Mouse (Mus musculus) lung, adult 2 months (tissue): ENCODE measurements around the gene Neurod2. TPM values are rescaled to one million over a fixed set of nuclear protein-coding genes. Genes with fewer than 3 reads are reported as not detected.

ENCODE experiments used
- DNase-seq: peaks from one replicate; pipeline ENCODE4 v3.0.0; 2022
- H3K4me1 ChIP-seq: fragments of 200-500 bp; 2 replicates; pipeline ENCODE4 v1.6.1; 2011; ENCODE audit warnings: low read length; ENCODE audit not compliant: control insufficient read depth, insufficient read depth
- H3K4me3 ChIP-seq: fragments of 200-500 bp; replicated peaks from 2 replicates; pipeline ENCODE3; 2011; ENCODE audit warnings: low read depth, mild to moderate bottlenecking, control low read depth, low read length; ENCODE audit errors: extremely low read depth
- CTCF ChIP-seq: fragments of 200-500 bp; IDR thresholded peaks from 2 replicates; pipeline ENCODE4 v1.5.1; 2011; ENCODE audit warnings: mild to moderate bottlenecking, low read length, control low read depth; ENCODE audit not compliant: insufficient read depth
- POLR2A ChIP-seq: fragments of 200-500 bp; IDR thresholded peaks from 2 replicates; pipeline ENCODE4 v1.6.1; 2011; ENCODE audit warnings: low read depth, mild to moderate bottlenecking, control low read depth, low read length, borderline replicate concordance; ENCODE audit errors: extremely low read depth
- WGBS: fragments of 180-500 bp; shearing (Covaris S2); methylation state at CpG from one replicate; pipeline ENCODE4 v1.1.7; 2018; 5-methylcytosine and 5-hydroxymethylcytosine counted together
- polyA plus RNA-seq: library from polyadenylated mRNA; depleted of rRNA; stranded (reverse); fragments of >200 nt; gene quantifications from 2 replicates; pipeline ENCODE4 v1.2.3, GENCODE M21; 2012

Neurod2 gene
- polyA plus RNA-seq, 1 experiment, result not detected

- TF ChIP-seq CTCF, result peak; percentile 50
- TF ChIP-seq POLR2A, result no peak
- peak; percentile 49 for DNase-seq
- Histone ChIP-seq H3K4me1 (peaks cover 14% of the 10 kb centered on the region), H3K4me3 (no peak overlapping the region)
- 9% methylated on average over 6 of the region's 6 CpGs for WGBS
These were observed 26.4 kb upstream of the Neurod2 start for GRCm38 (mm10) chr11:98355732-98356299.

GRCm38 (mm10) chr11:98354445-98354844 is 25.0 kb upstream of the Neurod2 start:
- WGBS, result 76% methylated on average over 14 of the region's 14 CpGs
- H3K4me3 ChIP-seq, result no peak overlapping the region
- TF ChIP-seq CTCF, result no peak
- no peak for TF ChIP-seq POLR2A
- DNase-seq, result no peak
- peaks cover 12% of the 10 kb centered on the region for H3K4me1 ChIP-seq

DNA sequence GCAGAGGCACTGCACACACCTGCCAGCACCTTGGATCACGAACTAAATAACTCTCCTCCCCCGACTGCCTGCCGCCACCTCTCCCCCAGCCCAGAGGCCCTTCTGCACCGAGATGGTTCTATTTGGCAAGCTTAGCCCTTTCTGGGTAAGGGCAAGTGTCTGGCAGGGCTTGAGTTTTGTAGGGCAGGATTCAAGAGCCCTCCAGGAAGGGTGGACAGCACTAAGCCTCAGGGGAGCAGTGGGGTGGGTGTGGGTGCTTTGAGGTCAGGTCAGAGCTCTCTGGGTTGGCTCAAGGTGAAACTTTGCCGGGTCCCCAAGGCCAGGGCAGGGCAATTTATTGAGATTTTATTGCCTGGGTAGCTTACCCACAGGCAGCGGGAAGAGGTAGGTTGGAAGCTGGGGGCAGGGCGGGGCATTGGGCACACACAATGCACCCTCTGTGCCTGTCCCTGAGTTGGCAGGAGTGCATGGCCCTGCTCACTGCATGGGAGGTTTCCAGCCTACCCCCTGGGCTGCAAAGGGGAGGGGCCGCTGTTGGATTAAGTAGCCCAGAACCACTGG is 24.3 kb upstream of the Neurod2 start:
- peak; percentile 47 for DNase-seq
- WGBS, result 32% methylated on average over 8 of the region's 8 CpGs

GRCm38 (mm10) chr11:98352272-98352990 is 23.0 kb upstream of the Neurod2 start:
- no peak overlapping the region for H3K4me3 ChIP-seq
- peaks cover 11% of the 10 kb centered on the region; the same call in 1 of the 2 replicates for H3K4me1 ChIP-seq
- TF ChIP-seq POLR2A (no peak), CTCF (no peak)
- peak; percentile 45 for DNase-seq
- 66% methylated on average over 18 of the region's 18 CpGs for WGBS

More for the DNA sequence above, 24.3 kb upstream of the Neurod2 start:
- TF ChIP-seq POLR2A, result no peak
- TF ChIP-seq CTCF, result no peak
- Histone ChIP-seq H3K4me1 (peaks cover 9% of the 10 kb centered on the region; the same call in 1 of the 2 replicates), H3K4me3 (no peak overlapping the region)

DNA sequence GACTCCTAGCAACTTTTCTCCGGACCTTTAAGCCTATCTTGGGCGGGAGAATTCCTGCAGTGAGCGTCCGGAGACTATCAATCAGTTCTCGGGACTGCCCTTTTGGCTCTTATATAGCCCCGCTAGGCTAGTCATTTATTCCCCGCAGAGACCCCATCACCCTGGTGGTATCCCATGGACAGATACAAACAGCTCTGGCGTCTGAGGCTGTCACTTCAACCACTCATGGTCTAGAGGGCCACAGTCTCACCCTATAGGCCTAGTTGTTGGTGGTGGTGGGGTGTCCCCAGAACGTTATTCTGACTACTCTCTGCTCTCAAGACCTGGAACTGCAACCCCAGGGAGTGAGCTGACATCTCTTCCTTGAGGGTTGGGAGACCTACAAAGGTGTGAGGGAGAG is 19.9 kb upstream of the Neurod2 start:
- Histone ChIP-seq H3K4me1 (0 out of 2 replicates have a peak, but pooled peaks cover 4% of the 10 kb centered on the region), H3K4me3 (peak overlapping the region; percentile 2)
- no peak for TF ChIP-seq CTCF
- TF ChIP-seq POLR2A, result no peak
- 27% methylated on average over 9 of the region's 9 CpGs for WGBS
- no peak for DNase-seq

DNA sequence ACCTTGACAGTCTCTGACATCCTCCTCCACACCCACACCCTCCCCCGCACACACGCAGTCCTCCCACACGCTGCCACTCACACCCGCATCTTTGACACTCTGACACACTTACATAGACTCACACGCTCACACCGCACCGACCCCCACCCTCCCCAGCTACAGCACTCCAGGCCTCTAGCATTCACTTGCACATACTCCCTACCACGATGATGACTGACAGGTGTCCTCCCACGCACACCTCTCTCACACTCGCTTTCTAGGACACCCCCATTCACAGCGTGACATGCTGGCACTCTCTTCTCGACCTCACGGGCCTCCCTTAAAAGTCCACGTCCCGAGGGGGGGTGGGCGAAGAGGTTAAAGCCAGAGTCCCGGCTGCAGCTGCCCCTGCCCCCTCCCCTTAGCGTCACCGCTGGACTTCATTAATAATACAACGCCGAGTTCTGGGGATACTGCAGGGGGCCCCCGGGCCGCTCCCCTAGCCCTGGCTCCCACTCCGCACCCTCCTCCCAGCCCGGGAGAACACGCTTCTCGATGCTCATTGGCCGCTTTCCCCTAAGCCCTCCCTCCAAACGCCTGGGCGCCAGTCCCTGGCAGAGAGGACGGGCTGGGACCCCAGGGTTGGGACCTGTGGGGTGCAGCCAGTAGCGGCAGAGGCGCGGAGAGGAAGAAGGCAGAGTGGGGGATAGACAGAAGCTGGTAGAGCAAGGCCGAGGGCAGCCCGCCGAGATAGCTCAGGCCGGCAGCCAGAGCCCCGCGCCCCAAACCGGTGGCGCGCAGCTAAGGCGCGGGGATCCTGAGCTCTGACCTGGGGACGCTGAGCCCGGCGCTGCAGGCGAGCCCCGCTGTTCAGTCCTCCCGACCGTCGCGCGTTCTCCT is 18.9 kb upstream of the Neurod2 start, which contains the start of gene Ppp1r1b:
Ppp1r1b (plus strand) TSS at position 322 of the 879 bp plus-strand sequence.
- whole genome bisulfite sequencing, result under 1% methylated on average over 55 of the region's 55 CpGs
- peak within 1 kb of the TSS; percentile 59 for H3K4me3 ChIP-seq
- DNase-seq, result peak; percentile 66
- H3K4me1 ChIP-seq, result 0 out of 2 replicates have a peak, but pooled peaks cover 4% of the 10 kb centered on the region
- TF ChIP-seq CTCF, result no peak
- TF ChIP-seq POLR2A, result no peak

GRCm38 (mm10) chr11:98347385-98348082 is 18.1 kb upstream of the Neurod2 start:
- H3K4me1 ChIP-seq, result 0 out of 2 replicates have a peak, but pooled peaks cover 4% of the 10 kb centered on the region
- WGBS, result 5% methylated on average over 12 of the region's 12 CpGs
- peak; percentile 37 for DNase-seq
- no peak overlapping the region for H3K4me3 ChIP-seq
- TF ChIP-seq POLR2A, result no peak
- no peak for TF ChIP-seq CTCF

GRCm38 (mm10) chr11:98346168-98346567 is 16.7 kb upstream of the Neurod2 start:
- DNase-seq, result no peak
- WGBS, result 16% methylated on average over 9 of the region's 9 CpGs
- Histone ChIP-seq H3K4me3 (no peak overlapping the region), H3K4me1 (0 out of 2 replicates have a peak, but pooled peaks cover 4% of the 10 kb centered on the region)
- no peak for TF ChIP-seq CTCF
- TF ChIP-seq POLR2A, result no peak

- TF ChIP-seq CTCF, result peak; percentile 72
- no peak for TF ChIP-seq POLR2A
- WGBS, result 2% methylated on average over 14 of the region's 14 CpGs
- Histone ChIP-seq H3K4me3 (no peak overlapping the region), H3K4me1 (0 out of 2 replicates have a peak, but pooled peaks cover 4% of the 10 kb centered on the region)
- peak; percentile 84 for DNase-seq
These were observed 15.8 kb upstream of the Neurod2 start for GRCm38 (mm10) chr11:98345253-98345652.
